Mouse (Mus musculus): ENCODE results near the gene Rbl1. TPM values are rescaled to one million over a fixed set of nuclear protein-coding genes. Genes with fewer than 3 reads are reported as not detected.

The Rbl1 gene
- polyA plus RNA-seq, 1 experiment, result 20.9 TPM

DNA sequence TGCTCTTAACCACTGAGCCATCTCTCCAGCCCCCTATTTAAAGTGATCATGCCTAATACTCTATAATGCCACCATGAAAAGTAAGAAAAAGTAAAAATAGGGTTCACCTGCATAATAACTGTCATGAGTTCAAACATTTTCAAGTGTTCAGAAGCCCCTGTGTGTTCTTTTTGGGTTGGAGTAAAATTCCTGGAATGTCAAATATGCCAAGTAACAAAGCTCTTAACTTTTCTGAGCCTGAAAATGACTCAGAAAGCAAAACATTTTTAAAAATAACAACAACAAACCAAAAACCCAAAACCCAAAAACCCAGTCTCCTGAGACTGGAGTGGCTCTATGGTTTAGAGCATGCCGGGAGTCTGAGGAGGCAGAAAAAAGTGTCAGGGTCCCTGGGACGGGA, 40.2 kb downstream of the Rbl1 start:
- whole genome bisulfite sequencing, result 97% methylated on average over 2 of the region's 2 CpGs
- no peak for TF ChIP-seq POLR2A (IDR thresholded peaks at IDR 0.05; ENCODE audit: control insufficient read depth, extremely low read depth, insufficient read depth, low read length, poor library complexity)
- Histone ChIP-seq H3K27ac (ENCODE audit: control insufficient read depth, insufficient read depth, low read length) (no peak overlapping the region), H3K36me3 (ENCODE audit: control insufficient read depth, insufficient read depth, low read length) (peaks cover 61% of the 10 kb centered on the region), H3K4me3 (ENCODE audit: control insufficient read depth, insufficient read depth, low read length) (no peak overlapping the region), H3K4me1 (replicated peaks; ENCODE audit: control insufficient read depth, insufficient read depth, low read length) (no peaks in the 10 kb centered on the region), H3K27me3 (ENCODE audit: control insufficient read depth, insufficient read depth, low read length) (no peaks in the 10 kb centered on the region)
- no peak for DNase-seq

DNA sequence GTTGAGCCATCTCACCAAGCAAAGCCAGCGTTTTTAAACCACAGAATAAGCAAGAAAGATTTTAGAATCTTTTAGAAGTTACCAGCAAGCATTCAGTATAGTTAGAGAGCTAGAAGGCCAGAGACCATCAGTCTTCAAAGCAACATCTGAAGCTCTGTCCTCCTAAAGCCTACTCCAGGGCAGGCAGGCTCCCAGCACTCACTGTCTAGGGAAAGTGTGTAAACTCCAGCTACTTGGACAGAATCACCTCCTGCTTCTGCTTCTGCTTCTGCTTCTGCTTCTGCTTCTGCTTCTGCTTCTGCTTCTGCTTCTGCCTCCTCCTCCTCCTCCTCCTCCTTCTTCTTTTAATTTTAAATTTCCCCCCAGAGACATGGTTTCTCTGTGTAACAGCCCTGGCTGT, 48.3 kb downstream of the Rbl1 start:
- peaks cover 61% of the 10 kb centered on the region for H3K36me3 ChIP-seq (ENCODE audit: control insufficient read depth, insufficient read depth, low read length)
- H3K4me1 ChIP-seq (replicated peaks; ENCODE audit: control insufficient read depth, insufficient read depth, low read length), result no peaks in the 10 kb centered on the region
- no peak for DNase-seq
- no peak overlapping the region for H3K4me3 ChIP-seq (ENCODE audit: control insufficient read depth, insufficient read depth, low read length)
- H3K27ac ChIP-seq (ENCODE audit: control insufficient read depth, insufficient read depth, low read length), result no peak overlapping the region
- 97% methylated on average over 1 of the region's 1 CpGs for whole genome bisulfite sequencing
- H3K27me3 ChIP-seq (ENCODE audit: control insufficient read depth, insufficient read depth, low read length), result no peaks in the 10 kb centered on the region
- no peak for TF ChIP-seq CTCF (IDR thresholded peaks at IDR 0.05; ENCODE audit: borderline replicate concordance, control insufficient read depth, extremely low read depth, insufficient read depth, low read length, poor library complexity)
- no peak for TF ChIP-seq POLR2A (IDR thresholded peaks at IDR 0.05; ENCODE audit: control insufficient read depth, extremely low read depth, insufficient read depth, low read length, poor library complexity)

DNA sequence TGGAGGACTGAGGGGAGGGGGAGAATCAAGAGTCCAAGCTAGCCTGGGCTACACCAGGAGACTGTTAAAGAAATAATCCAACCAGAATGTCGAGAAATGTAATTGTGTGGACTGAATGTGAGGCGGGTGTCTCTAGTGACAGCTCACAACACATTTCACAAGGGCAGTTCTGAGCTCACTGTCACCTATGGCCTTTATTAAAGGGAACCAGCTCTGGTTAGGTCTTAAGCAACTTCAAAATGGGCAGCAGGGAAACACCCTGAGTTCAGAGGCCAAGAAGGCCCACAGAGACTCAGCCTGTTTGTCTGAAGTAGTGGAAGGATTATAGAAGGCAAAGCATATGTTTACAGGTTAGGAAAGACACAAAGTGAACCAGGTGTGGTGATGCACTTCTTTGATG, 51.1 kb downstream of the Rbl1 start:
- peaks cover 59% of the 10 kb centered on the region for H3K36me3 ChIP-seq (ENCODE audit: control insufficient read depth, insufficient read depth, low read length)
- 89% methylated on average over 2 of the region's 2 CpGs for WGBS
- TF ChIP-seq POLR2A (IDR thresholded peaks at IDR 0.05; ENCODE audit: control insufficient read depth, extremely low read depth, insufficient read depth, low read length, poor library complexity) (no peak), CTCF (IDR thresholded peaks at IDR 0.05; ENCODE audit: borderline replicate concordance, control insufficient read depth, extremely low read depth, insufficient read depth, low read length, poor library complexity) (no peak)

DNA sequence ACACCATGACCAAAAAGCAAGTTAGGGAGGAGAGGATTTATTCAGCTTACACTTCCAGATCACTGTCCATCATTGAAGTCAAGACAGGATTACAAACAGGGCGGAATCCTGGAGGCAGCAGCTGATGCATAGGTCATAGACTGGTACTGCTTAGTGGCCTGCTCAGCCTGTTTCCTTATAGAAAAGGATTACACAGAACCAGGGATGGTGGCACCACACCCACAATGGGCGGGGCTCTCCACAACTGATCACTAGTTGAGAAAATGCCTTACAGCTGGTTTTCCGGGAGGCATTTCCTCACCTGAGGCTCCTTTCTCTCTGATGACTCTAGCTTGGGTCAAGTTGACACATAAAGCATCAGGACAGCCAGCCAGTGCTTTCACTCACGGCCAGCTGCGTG, 55.9 kb downstream of the Rbl1 start:
- Histone ChIP-seq H3K27me3 (ENCODE audit: control insufficient read depth, insufficient read depth, low read length) (no peaks in the 10 kb centered on the region), H3K27ac (ENCODE audit: control insufficient read depth, insufficient read depth, low read length) (no peak overlapping the region), H3K4me1 (replicated peaks; ENCODE audit: control insufficient read depth, insufficient read depth, low read length) (peaks cover 2% of the 10 kb centered on the region), H3K4me3 (ENCODE audit: control insufficient read depth, insufficient read depth, low read length) (no peak overlapping the region), H3K36me3 (ENCODE audit: control insufficient read depth, insufficient read depth, low read length) (peaks cover 71% of the 10 kb centered on the region)
- DNase-seq, result no peak
- TF ChIP-seq CTCF (IDR thresholded peaks at IDR 0.05; ENCODE audit: borderline replicate concordance, control insufficient read depth, extremely low read depth, insufficient read depth, low read length, poor library complexity), result no peak
- no peak for TF ChIP-seq POLR2A (IDR thresholded peaks at IDR 0.05; ENCODE audit: control insufficient read depth, extremely low read depth, insufficient read depth, low read length, poor library complexity)
- WGBS, result 97% methylated on average over 5 of the region's 5 CpGs

More for the DNA sequence above, 51.1 kb downstream of the Rbl1 start:
- Histone ChIP-seq H3K27me3 (ENCODE audit: control insufficient read depth, insufficient read depth, low read length) (no peaks in the 10 kb centered on the region), H3K27ac (ENCODE audit: control insufficient read depth, insufficient read depth, low read length) (no peak overlapping the region), H3K4me1 (replicated peaks; ENCODE audit: control insufficient read depth, insufficient read depth, low read length) (no peaks in the 10 kb centered on the region), H3K4me3 (ENCODE audit: control insufficient read depth, insufficient read depth, low read length) (no peak overlapping the region)
- DNase-seq, result no peak

DNA sequence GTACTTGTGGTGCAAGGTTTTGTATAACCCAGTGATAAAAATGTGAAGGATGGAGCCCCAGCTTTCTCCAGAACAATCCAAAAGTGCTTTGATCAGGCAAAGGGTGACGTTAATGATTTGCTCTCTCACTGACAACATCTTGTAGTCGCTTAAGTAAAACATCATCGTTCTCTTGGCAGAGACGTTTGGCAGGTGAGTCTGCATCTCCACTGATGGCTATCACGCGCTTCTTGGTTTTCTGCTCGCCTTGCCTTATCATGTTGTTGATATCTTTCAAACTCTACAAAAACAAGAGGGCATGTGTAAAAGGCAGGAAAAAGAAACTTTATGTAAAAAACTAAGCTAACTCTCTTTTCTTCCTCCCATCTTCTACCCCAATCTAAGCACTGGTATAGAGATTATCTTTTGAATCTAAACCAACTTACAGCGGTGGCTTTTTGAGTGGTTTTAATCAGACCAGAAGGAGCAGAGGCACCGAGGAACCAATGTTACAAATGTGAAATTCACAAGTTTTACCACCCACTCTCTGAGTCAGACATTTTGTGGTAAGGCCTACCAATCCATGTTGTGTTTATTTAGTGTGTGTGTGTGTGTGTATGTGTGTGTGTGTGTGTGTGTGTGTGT, 56.8 kb downstream of the Rbl1 start:
- Histone ChIP-seq H3K27me3 (ENCODE audit: control insufficient read depth, insufficient read depth, low read length) (no peaks in the 10 kb centered on the region), H3K4me1 (replicated peaks; ENCODE audit: control insufficient read depth, insufficient read depth, low read length) (peaks cover 2% of the 10 kb centered on the region), H3K4me3 (ENCODE audit: control insufficient read depth, insufficient read depth, low read length) (no peak overlapping the region), H3K27ac (ENCODE audit: control insufficient read depth, insufficient read depth, low read length) (no peak overlapping the region), H3K36me3 (ENCODE audit: control insufficient read depth, insufficient read depth, low read length) (peaks cover 63% of the 10 kb centered on the region)
- no peak for DNase-seq
- TF ChIP-seq POLR2A (IDR thresholded peaks at IDR 0.05; ENCODE audit: control insufficient read depth, extremely low read depth, insufficient read depth, low read length, poor library complexity) (no peak), CTCF (IDR thresholded peaks at IDR 0.05; ENCODE audit: borderline replicate concordance, control insufficient read depth, extremely low read depth, insufficient read depth, low read length, poor library complexity) (no peak)
- WGBS, result 23% methylated on average over 9 of the region's 9 CpGs

DNA sequence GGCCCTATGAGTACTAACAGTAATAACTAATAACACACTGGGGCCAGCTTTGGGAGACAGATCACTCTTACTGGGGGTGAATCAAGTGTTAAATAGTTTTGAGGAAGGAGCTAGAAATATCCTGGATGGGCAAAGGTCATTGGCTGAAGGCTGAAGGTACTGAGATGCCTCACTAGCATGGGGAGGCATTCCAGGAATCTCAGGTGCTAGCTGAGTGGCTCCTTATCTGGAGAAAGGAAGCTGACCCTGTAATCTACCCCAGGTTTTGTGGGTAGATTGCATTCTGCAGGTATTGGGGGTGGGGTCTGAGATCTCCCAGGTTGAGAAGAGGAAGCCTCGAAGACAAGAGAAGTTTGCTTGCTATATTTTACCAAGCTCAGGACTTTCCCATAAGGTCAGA, 59.2 kb downstream of the Rbl1 start:
- Histone ChIP-seq H3K36me3 (ENCODE audit: control insufficient read depth, insufficient read depth, low read length) (peaks cover 39% of the 10 kb centered on the region), H3K27ac (ENCODE audit: control insufficient read depth, insufficient read depth, low read length) (no peak overlapping the region), H3K27me3 (ENCODE audit: control insufficient read depth, insufficient read depth, low read length) (no peaks in the 10 kb centered on the region), H3K4me3 (ENCODE audit: control insufficient read depth, insufficient read depth, low read length) (no peak overlapping the region), H3K4me1 (replicated peaks; ENCODE audit: control insufficient read depth, insufficient read depth, low read length) (peaks cover 2% of the 10 kb centered on the region)
- WGBS, result 92% methylated on average over 1 of the region's 1 CpGs
- no peak for DNase-seq
- TF ChIP-seq CTCF (IDR thresholded peaks at IDR 0.05; ENCODE audit: borderline replicate concordance, control insufficient read depth, extremely low read depth, insufficient read depth, low read length, poor library complexity), result no peak
- no peak for TF ChIP-seq POLR2A (IDR thresholded peaks at IDR 0.05; ENCODE audit: control insufficient read depth, extremely low read depth, insufficient read depth, low read length, poor library complexity)

DNA sequence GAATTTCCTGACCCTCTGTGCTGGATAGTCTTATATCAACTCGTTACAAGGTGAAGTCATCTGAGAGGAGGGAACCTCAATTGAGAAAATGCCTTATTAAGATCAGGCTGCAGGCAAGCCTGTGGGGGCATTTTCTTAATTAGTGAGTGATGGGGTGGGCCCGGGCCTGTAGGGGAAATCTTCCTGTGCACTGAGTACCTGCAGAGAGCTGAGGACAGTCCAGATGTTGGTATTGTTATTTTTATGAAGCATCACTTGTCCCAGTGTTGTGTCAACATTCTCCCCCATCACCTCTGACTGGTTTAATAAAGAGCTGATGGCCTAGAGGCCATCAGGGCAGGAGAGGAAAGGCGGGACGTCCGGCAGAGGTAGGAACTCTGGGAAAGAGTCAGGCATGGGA, 60.2 kb downstream of the Rbl1 start:
- H3K4me1 ChIP-seq (replicated peaks; ENCODE audit: control insufficient read depth, insufficient read depth, low read length), result peaks cover 2% of the 10 kb centered on the region
- H3K4me3 ChIP-seq (ENCODE audit: control insufficient read depth, insufficient read depth, low read length), result no peak overlapping the region
- no peak overlapping the region for H3K27ac ChIP-seq (ENCODE audit: control insufficient read depth, insufficient read depth, low read length)
- no peaks in the 10 kb centered on the region for H3K27me3 ChIP-seq (ENCODE audit: control insufficient read depth, insufficient read depth, low read length)
- WGBS, result 97% methylated on average over 5 of the region's 5 CpGs
- no peak for DNase-seq
- H3K36me3 ChIP-seq (ENCODE audit: control insufficient read depth, insufficient read depth, low read length), result peaks cover 29% of the 10 kb centered on the region
- TF ChIP-seq CTCF (IDR thresholded peaks at IDR 0.05; ENCODE audit: borderline replicate concordance, control insufficient read depth, extremely low read depth, insufficient read depth, low read length, poor library complexity) (no peak), POLR2A (IDR thresholded peaks at IDR 0.05; ENCODE audit: control insufficient read depth, extremely low read depth, insufficient read depth, low read length, poor library complexity) (no peak)

All from thymus, adult 2 months (tissue).